Mouse (Mus musculus) frontal cortex, postnatal 36 days (tissue): ENCODE measurements around the gene Tex35.
A peak's percentile ranks its signal among the peaks of the same experiment; 100 is the strongest.

Source experiments
- DNase-seq, 2 experiments: peaks; one replicate each; pipeline ENCODE4 v3.0.0; 2022; ENCODE audit warnings: low spot score in 2 of 2

Gene Tex35

GRCm38 (mm10) chr1:157108580-157108979 lies at the start of gene Tex35:
Tex35 (minus strand) TSS chr1:157108680.
- no peak for DNase-seq

- no peak for DNase-seq
These were observed 45.3 kb upstream of the Tex35 start for GRCm38 (mm10) chr1:157153781-157154180.

GRCm38 (mm10) chr1:157150107-157150506 lies 41.6 kb upstream of the Tex35 start:
- no peak for DNase-seq

GRCm38 (mm10) chr1:157144621-157145020 lies 36.1 kb upstream of the Tex35 start:
- no peak for DNase-seq

- no peak for DNase-seq
These were observed 34.9 kb upstream of the Tex35 start for GRCm38 (mm10) chr1:157143326-157143932.

- no peak for DNase-seq
These were observed 32.5 kb upstream of the Tex35 start for GRCm38 (mm10) chr1:157141014-157141413.

- no peak for DNase-seq
These were observed 29.4 kb upstream of the Tex35 start for GRCm38 (mm10) chr1:157137854-157138241.

- DNase-seq: no peak
These were observed 28.8 kb upstream of the Tex35 start for GRCm38 (mm10) chr1:157137132-157137853.

- no peak for DNase-seq
These were observed 19.7 kb upstream of the Tex35 start for GRCm38 (mm10) chr1:157128219-157128618.

- no peak for DNase-seq
These were observed 15.4 kb upstream of the Tex35 start for GRCm38 (mm10) chr1:157123836-157124235.

- no peak for DNase-seq
These were observed 10.7 kb upstream of the Tex35 start for GRCm38 (mm10) chr1:157119168-157119567.

- no peak for DNase-seq
These were observed 9.0 kb upstream of the Tex35 start for GRCm38 (mm10) chr1:157117440-157117839.

GRCm38 (mm10) chr1:157114492-157114891 lies 6.0 kb upstream of the Tex35 start:
- peak; percentile 17 to 21 for DNase-seq

GRCm38 (mm10) chr1:157110287-157110835 lies 1.9 kb upstream of the Tex35 start:
- no peak for DNase-seq

GRCm38 (mm10) chr1:157101122-157101865 lies 7.2 kb downstream of the Tex35 start:
- DNase-seq: no peak

- DNase-seq: no peak
These were observed 12.9 kb downstream of the Tex35 start for GRCm38 (mm10) chr1:157095534-157095933.

- no peak for DNase-seq
These were observed 15.9 kb downstream of the Tex35 start for GRCm38 (mm10) chr1:157092622-157093021.

- no peak for DNase-seq
These were observed 16.3 kb downstream of the Tex35 start for GRCm38 (mm10) chr1:157092140-157092539.

GRCm38 (mm10) chr1:157090835-157091234 lies 17.6 kb downstream of the Tex35 start:
- DNase-seq: no peak

- peak; percentile 55 to 57 for DNase-seq
These were observed 22.1 kb downstream of the Tex35 start for GRCm38 (mm10) chr1:157086097-157086994.

- DNase-seq: no peak
These were observed 25.5 kb downstream of the Tex35 start for GRCm38 (mm10) chr1:157082931-157083330.
